ENCODE assay signal across 8 mouse cellular contexts in genomic region chr5:31613852-31614286, GRCm38 (mm10). TPM values are rescaled to one million over a fixed set of nuclear protein-coding genes. Genes with fewer than 3 reads are reported as not detected.
DNase-seq lines count a peak whose midpoint lies in the region; ATAC-seq lines count a peak whose summit lies in the region.

No protein-coding gene starts in this region.

- intact Hi-C loops in left cerebral cortex, postnatal 14 days (cut with DNase I) = no loop called here

- H3K36me3 ChIP-seq in intestine, embryonic 15.5 days = peaks cover 4% of the 10 kb centered on the region

- H3K27me3 ChIP-seq in intestine, embryonic 15.5 days (replicated peaks) = no peaks in the 10 kb centered on the region

- H3K9me3 ChIP-seq in intestine, embryonic 15.5 days = no peaks in the 10 kb centered on the region

- H3K4me3 ChIP-seq in intestine, embryonic 15.5 days (replicated peaks) = peak overlapping the region; percentile 89

- peak; percentile 91 for DNase-seq in adrenal gland, adult 2 months
- DNase-seq in embryo, embryonic 11 days = peak; percentile 94
- peak; percentile 85 for DNase-seq in gastrocnemius, postnatal 25 days
- DNase-seq in left cerebral cortex, postnatal 14 days (ENCODE audit: low spot score in 2 of 2) = peak; percentile 72 to 75
- DNase-seq in right cerebral cortex, postnatal 14 days = peak; percentile 72
- DNase-seq in urinary bladder, postnatal 25 days (ENCODE audit: low spot score) = peak; percentile 77

- peak overlapping the region; percentile 82 for H3K9ac ChIP-seq in intestine, embryonic 15.5 days

- peak overlapping the region; percentile 94 for H3K27ac ChIP-seq in intestine, embryonic 15.5 days

- ATAC-seq in intestine, embryonic 15.5 days = peak; percentile 94
- ATAC-seq in megakaryocyte-erythroid progenitor cell, adult 5-6 weeks (replicated peaks; ENCODE audit: low FRiP score, low TSS enrichment, poor library complexity, severe bottlenecking) = peak; percentile 90

- peaks cover 13% of the 10 kb centered on the region for H3K4me1 ChIP-seq in intestine, embryonic 15.5 days (replicated peaks)

- whole genome bisulfite sequencing in intestine, embryonic 15.5 days = under 1% methylated on average over 37 of the region's 37 CpGs

- peak overlapping the region; percentile 52 for H3K4me2 ChIP-seq in intestine, embryonic 15.5 days (replicated peaks)

RNA-seq across cellular contexts. Expression of gene Mrpl33, which starts 17.1 kb away (rescaled TPM):
- 100 to 1,000 TPM; 294 to 325 TPM for total RNA-seq in adrenal gland, adult 2 months (2021)
- polyA plus RNA-seq in adrenal gland, adult 2 months (2012; rRNA removed) = 21.1 and 31.6 TPM in 2 replicates
- 100 to 1,000 TPM; 244 to 251 TPM for total RNA-seq in gastrocnemius, postnatal 25 days (2021)
- 321 and 322 TPM in 2 replicates for polyA plus RNA-seq in intestine, embryonic 15.5 days (2015; fragmentation: Nextera tagmentation; extraction: Ambion mirVana)
- 100 to 1,000 TPM; 113 to 114 TPM for total RNA-seq in left cerebral cortex, postnatal 14 days (2021)
- 290 and 320 TPM in 2 replicates for total RNA-seq in megakaryocyte-erythroid progenitor cell, adult 5-6 weeks (2014; fragmentation: Nextera tagmentation)
- 93.4 and 153 TPM in 2 replicates for total RNA-seq in megakaryocyte-erythroid progenitor cell, adult 5-6 weeks (2017)

Comparison
In these comparisons a context has a peak if more than half of its experiments do, and no peak if none do; other contexts are left out.
1. Peak in every context shown above with its lines: DNase-seq, ATAC-seq, H3K4me3 ChIP-seq and H3K27ac ChIP-seq.